Mouse (Mus musculus) olfactory bulb, adult 2 months (tissue): ENCODE data around the gene Limk2.

Experiments used
- CTCF ChIP-seq: fragments of 200-500 bp; IDR thresholded peaks from 2 replicates; pipeline ENCODE4 v1.5.1; 2012; ENCODE audit warnings: low read depth, mild to moderate bottlenecking, low read length, moderate library complexity; ENCODE audit not compliant: insufficient read depth
- POLR2A ChIP-seq: fragments of 200-500 bp; IDR thresholded peaks from 2 replicates; pipeline ENCODE4 v1.6.1; 2012; ENCODE audit warnings: mild to moderate bottlenecking, low read depth, low read length, moderate library complexity; ENCODE audit not compliant: insufficient read depth

GRCm38 (mm10) chr11:3294641-3295040 lies 114.3 kb downstream of the Limk2 start:
- TF ChIP-seq CTCF: no peak
- TF ChIP-seq POLR2A: no peak
